Mouse (Mus musculus): ENCODE data around the gene Ppm1b.
"Not testable (repeated sequence)": the region's sequence is repeated elsewhere in the genome, so short reads cannot be mapped to it uniquely, and the experiment has no call there.

Gene Ppm1b

DNA sequence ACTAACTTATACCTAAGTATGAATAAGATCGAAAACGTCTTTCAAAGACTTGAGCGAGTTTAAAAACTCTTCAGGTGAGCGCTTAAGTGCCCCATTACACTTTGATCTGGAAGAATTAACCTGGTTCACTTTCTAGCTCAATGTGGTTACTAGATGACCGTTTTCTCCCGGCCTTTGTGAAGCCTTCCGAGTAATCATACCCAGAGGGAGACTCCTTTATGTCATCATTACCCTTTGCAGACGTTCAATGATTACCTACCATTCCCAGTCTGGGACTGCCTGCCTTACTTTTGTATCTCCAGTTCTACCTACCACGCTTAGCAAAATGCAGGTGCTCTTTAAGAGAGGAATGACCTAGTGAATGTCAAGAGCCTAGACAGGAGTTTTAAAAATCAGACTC is at the start of gene Ppm1b:
Ppm1b (plus strand) TSS at position 301 of the 400 bp plus-strand sequence.
- no peak for DNase-seq (ENCODE audit: low read depth, low spot score)

DNA sequence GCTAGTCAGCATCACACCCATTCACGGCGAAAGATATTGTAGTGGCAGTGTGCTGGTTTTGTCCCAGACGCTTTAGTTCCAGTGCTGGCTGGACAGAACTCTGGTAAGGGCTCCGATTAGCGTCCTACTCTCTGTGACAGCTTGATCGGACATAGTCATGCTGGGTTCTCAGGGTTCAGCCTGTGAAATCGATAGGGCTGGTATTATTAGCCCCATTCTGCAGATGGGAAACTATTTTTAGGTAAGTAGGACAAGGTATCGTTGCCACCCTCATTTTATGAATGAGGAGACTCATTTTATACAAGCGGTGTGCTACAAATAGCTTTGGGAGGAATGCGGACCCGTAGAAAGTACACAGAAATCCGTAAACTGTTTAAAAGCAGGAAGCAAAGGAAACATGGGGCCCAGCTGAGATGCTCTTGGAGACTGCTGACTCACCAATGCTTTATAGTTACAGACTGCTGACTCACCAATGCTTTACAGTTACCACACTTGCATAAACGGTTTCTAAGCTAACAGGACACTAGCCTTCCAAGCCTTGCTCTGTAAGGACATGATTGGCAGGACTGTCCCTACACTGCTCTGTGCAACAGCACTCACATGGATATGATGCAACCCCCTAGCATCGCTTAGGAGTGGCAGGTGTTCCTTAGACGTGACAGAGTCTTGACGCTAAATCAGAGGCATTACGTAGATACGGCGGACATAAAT is 34.7 kb upstream of the Ppm1b start:
- peak; percentile 16 for DNase-seq (ENCODE audit: low read depth, low spot score)

DNA sequence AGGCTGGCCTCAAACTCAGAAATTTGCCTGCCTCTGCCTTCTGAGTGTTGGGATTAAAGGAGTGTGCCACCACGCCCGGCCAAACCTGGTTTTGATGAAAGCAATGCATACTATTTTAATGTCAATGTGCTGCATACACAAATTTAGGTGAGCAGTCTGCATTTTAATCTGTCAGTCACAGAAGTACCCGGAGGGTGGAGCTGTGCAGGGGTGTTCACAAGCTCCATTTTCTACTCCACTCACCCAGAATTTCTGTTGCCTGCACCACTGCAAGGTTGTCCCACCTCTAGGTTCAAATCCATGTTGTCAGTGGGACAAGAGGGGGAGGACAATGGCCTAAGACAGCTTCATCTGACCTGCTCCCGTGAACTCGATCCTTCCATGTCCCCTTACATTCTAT is 31.8 kb upstream of the Ppm1b start:
- DNase-seq (ENCODE audit: low read depth, low spot score), result no peak

DNA sequence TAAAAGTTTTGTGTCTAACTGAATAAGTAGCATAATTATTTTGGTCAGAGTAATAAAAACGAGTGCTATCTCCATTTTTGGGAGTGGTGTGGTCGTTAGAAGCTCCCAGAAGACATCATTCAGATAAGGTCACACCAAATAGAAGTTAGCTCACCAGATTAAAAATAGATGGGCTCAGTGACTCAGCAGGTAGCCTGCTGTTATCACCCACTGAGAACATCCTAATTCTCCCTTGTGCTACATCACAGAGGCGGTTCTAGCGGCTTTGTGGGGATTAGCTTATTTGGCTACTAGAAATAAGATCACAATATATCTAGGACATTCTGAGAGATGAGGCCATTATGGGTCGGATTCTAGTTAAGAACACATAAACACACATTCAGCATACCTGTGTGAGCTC is 30.3 kb upstream of the Ppm1b start:
- no peak for DNase-seq (ENCODE audit: low read depth, low spot score)

DNA sequence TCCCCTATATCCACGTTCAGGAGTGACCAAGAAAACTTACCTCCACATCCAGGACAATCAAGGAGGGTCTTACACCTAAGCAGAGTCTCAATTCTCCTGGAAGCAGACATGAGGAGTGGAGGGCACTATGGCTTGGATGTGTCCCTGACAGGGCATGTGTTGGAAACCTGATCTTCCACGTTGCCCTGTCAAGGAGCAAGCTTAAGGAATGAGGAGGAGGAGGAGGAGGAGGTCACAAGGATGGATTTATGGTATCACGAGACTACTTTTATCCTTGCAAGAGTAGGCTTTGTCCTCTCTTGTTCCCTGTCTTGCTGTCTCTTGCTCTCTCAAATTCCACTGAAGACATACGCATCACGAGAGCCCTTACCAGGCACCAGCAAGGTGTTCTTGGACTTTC is 29.0 kb upstream of the Ppm1b start:
- DNase-seq (ENCODE audit: low read depth, low spot score), result no peak

DNA sequence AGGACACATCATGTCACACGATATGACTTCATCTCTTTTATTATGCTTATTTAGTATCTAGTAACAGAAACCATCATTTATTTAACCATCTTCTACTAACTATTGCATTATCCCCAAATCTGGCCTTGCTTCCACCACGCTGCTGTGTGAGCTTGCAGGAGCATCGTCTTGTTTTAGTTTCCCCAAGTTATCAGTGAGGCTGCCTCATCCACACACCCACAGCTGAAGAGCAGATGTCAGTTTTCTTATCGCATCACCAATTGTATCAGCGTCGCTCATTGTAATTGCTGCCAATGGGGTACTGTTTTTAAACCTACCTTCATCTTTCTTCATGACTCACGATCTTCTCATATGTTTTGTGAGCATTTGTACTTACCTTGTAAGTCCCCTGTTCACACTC is 23.6 kb upstream of the Ppm1b start:
- DNase-seq (ENCODE audit: low read depth, low spot score), result no peak

DNA sequence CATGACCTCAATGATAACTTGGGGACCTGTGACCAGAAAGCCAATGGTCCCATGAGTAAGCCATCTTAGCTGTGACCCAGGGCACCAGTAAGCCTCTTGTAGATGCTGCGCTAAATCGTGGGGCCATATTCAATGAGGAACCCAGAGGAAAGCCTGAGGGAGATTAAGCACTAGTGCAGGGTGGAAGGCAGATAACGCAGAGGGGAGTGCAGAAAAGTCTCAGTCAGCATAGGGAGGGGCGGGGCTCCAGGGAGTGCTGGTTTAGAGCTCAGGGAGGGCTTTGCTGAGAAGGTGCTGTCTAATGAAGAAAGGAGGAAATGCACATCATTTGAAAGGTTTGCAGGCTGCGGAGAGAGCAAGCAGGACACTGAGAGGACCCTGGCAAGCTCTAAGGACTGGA is 22.6 kb upstream of the Ppm1b start:
- DNase-seq (ENCODE audit: low read depth, low spot score), result no peak

DNA sequence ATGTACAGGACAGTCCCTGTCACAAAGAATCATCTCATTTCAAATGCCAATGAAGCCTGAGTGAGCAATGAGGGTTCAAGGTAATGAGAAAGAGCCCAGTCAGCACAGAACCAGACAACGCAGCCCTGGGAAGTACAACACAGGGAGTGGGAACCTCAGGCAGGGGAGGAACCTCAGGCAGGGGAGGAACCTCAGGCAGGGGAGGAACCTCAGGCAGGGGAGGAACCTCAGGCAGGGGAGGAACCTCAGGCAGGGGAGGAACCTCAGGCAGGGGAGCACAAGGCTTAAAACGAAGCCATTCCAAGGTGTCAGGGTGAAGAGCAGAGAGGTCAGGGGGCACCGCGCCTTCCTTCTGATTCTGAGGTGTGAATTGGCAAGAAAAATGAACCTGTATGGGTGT is 20.9 kb upstream of the Ppm1b start:
- DNase-seq (ENCODE audit: low read depth, low spot score), result not testable (repeated sequence)

DNA sequence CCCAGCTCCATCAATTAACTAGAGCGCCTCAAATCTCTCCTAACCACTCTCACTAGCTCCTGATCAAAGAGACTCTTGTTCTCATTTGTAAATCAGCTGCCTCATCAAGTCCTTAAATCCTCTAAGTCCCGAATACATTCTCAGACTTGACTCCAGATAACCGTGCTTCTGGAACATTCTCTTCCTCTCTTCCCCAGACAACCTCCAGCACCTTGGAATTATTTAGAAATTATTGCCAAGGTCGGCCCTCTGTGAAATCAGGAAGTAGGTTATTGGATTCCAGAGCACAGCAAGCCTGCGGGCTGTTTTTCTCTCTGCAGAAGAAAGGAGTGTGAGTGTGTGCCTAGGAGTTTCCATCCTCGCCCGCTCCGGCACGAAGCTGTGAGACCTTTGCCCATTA is 20.2 kb upstream of the Ppm1b start:
- no peak for DNase-seq (ENCODE audit: low read depth, low spot score)

DNA sequence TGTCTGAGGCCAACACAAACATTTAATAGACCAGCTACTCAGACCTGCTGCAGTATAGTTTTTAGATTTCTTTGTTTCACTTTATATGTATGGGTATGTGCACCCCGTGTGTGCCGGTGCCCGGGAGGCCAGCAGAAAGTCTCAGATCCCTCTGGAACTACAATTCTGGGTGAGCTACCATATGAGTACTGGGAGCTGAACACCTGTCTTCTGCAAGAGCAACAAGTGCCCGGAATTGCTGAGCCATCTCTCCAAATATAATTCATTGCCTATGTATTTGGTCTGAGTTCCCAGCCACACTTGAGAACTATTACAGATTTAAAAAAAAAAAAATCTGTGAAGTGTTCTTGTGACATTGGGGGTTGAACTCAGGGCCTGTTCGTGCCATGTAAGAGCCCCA is 19.7 kb upstream of the Ppm1b start:
- DNase-seq (ENCODE audit: low read depth, low spot score), result no peak

DNA sequence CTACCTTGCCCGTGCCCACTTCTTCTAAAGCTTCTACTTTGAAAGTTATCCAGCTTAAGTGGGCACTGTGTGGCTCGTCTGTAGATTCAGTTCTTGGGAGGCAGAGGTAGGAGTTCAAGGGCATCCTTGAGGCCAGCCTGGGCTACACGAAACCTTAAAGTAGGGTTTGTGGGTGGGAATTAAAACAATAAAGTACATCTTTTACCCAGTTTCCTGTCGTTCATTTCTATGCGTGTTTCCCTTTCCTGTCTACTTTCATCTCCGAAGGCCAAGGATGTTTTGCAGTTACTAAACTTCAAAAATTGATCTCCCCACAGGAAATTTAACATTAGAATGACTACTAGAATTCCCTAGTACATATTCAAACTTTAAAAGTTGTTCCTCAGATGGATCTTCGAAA is 19.3 kb upstream of the Ppm1b start:
- no peak for DNase-seq (ENCODE audit: low read depth, low spot score)

DNA sequence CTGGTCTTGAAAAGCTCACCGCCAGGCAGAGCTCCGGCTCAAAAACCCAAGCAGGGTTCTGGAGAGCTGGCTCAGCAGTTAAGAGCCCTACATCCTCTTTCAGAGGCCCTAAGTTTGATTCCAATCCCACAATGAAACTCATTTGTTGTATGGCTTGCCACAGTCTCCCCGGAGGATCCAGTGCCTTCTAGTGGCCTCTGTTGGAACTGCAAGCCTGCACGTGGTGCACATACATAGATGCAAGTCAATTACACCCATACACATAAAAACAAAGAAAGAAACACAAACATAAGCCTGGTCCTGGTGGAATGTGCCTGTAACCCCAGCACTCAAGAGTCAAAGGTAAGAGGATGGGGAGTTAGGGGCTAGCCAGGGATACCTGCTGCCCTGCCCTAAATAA is 18.3 kb upstream of the Ppm1b start:
- no peak for DNase-seq (ENCODE audit: low read depth, low spot score)

DNA sequence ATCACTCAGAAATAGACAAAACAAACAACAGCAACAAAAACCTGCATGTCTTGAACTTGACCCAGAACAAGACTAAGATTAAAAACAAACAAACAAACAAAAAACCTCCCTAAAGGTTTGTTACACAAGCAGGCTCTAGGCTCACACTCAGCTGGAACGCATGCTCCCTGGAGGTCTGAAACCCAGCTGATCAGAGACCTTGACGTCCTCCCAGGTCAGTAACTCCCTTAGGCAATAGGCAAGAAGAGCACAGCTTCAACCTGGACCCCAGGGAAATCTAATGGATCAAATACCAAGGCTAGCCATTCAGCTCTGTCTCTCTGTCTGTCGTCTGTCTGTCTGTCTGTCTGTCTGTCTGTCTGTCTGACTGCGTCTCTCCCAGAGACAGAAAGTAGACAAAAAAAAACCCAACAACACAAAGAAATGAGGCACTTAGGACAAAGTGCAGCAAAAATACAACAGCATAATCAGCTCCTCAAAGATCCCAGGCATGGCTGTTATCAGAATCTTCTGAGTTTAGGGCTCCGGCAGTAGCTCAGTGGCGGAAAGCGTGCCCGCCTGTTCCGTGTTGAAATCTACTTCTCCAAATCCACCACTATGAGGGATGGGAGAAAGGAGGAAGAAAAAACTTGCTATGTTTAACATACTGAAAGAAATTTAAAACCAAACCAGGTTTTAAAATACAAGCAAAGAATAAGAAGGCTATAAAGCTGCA is 16.4 kb upstream of the Ppm1b start:
- DNase-seq (ENCODE audit: low read depth, low spot score), result no peak

DNA sequence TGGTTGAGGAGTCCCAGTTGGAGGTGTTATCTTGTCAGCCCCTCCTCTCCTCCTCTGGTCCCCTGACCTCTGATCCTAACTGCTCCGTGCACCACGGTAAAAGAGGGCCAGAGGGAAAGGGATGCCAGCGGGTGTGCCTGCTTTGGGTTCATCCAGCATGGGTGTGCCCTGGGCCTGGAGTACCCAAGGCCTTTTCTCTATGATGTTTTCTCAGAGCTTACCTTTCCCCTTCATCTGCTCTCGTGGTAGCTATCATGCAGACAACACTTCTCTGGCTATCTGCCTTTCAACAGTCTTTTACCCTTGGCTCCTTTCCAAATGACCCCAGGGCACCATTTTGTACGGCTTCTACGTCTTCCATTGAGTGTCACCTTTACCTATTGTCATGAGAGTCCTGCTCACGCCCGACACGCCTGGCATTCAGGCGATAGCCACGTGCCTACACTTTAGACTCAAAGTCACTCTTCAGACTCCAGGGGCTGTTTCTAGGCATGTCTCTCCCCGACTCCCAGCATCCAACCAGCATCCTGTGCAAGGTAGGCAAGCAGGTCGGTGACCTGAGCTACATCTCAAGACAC is 15.2 kb upstream of the Ppm1b start:
- DNase-seq (ENCODE audit: low read depth, low spot score), result no peak

DNA sequence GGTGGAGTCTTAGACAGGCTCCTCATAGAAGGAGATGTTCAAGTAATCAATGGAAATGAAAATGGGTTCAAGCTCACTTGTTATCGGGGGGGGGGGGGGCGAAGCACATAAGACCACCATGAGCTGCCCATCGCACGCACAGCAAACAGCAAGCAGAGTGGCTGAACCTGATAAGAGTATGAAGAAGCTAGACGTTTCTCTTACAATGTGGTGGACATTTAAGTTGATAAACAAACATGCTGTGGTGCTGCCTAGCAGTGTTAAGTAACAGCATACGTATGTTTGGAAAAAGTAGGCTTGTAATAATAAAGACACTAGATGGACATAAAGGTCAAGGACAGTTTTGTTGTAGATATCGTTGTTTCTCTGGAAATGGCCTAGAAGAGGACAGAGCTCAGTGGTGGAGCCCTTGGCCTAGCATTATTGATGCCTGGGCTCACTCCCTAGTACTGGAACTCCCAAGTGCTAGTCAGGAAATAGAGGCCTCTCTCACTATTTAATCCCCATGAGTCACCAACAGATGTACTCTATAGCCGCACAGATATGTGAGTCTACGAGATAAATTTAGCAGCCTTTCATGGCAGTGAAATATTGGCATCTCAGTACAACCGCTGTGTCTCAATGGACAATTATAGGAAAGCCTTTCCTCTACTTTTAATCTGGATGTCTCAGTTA is 14.0 kb upstream of the Ppm1b start:
- peak; percentile 74 for DNase-seq (ENCODE audit: low read depth, low spot score)

DNA sequence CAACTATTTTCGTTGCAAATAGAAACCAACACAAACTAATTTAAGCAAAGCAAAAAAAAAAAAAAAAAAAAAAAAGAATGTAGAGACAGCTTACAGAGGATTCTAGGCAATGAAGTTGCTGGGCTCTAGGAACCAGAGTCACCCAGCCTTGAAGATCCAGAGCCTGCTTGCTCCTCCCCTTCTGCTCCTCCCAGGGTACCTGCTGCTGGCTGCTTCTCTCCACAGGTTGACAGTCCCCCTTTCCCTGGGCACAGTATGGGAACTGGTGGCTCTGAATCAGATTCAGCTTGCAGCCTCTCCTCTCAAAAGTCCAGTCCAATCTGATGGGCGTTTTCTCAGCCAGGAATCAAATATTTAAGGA is 13.5 kb upstream of the Ppm1b start:
- no peak for DNase-seq (ENCODE audit: low read depth, low spot score)

DNA sequence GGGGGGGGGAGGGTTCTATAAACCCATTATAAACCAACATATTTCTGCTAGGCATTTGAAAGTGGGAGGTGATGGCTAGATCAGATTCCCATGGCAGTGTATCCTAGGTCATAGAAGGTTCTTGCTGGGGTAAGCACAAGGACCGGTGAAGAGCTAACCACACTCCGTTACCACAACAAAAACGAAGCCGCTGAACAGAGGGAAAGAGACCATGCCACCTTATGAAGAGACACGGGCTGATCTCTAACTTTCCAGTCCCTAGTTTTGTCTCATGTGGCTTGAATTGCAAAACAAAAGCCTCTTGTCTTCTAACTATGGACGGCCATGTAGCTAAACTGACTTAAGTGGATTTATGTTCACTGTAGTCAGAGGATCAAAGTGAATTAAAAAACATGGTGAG is 12.2 kb upstream of the Ppm1b start:
- no peak for DNase-seq (ENCODE audit: low read depth, low spot score)

DNA sequence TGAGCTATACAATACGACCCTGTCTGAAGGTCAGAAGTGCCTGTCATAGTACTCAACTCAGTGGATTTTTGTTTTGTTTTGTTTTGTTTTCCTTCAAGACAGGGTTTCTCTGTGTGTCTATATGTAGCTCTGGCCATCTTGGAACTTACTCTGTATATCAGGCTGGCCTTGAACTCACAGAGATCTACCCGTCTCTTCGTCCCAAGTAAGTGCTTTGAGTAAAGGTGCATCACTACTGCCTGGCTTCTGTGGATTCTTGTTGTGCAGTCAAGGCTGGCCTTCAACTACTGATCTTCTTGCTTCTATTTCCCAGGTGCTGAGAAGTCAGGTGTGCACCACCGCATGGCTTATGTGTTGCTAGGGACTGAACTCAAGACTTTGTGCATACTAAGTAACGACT is 4.0 kb upstream of the Ppm1b start:
- no peak for DNase-seq (ENCODE audit: low read depth, low spot score)

DNA sequence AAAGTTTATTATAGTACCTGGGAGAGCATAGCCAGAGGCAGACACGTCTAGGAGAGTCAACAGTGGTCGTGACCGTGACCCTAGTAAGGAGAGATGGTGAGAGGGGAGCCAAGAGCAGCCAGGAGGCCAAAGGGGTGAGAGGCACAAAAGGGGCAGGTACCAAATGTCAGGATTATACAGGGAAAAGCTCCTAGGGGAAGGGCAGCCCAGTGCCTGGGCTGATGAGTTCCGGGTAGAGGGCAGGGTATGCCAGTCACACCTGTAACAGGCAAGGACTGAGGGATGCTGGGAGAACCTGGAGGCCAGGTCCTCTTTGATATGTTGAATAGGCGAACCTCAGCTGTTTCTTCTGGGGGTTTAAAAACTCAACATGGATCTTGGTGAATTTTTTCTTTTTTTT is 2.8 kb upstream of the Ppm1b start:
- DNase-seq (ENCODE audit: low read depth, low spot score), result no peak

DNA sequence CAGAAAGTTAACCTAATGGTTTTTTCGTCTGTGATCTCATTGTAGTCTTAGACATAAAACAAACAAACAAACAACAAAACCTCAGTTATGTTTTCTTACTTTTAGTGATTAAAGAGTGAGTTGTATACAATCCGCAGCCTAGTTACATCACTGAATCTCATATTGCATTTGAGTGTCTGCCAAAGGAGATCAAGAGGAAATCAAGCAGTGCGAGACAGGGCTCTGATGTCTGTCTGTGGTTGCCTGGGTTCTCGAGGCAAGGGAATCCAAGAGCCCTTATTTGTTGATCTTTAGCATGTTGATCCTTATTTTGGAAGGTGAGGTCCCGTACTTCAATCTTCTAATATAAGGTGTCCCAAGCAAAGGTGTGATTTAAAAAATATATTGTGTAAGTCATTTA is 1.7 kb upstream of the Ppm1b start:
- DNase-seq (ENCODE audit: low read depth, low spot score), result no peak

DNA sequence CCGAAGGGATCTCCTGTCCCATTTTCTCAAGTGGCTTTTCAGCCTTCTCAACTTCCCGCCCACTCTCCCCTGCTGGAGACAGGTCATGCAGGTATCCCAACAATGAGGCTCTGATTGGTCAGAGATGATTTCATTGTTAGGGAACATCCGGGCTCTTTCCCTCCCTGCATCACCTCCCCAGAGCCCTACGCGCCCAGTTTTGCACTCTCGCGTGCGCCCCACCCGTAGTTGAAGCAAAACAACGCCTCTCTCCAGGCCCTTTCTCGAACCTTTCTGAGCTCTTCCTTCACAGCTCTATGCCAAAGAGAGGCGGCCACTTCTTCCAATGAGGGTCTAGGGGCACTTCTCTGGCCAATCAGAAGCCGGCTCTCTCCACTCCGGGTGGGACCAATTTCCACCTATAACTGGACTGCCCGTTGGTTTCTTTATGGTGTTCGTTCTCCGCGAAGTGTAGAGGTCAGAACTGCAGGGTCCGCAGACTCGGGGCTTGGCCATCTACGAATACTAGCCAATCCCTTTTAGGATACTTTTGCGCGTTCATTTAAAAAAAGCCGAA is 468 bp downstream of the Ppm1b start:
- DNase-seq (ENCODE audit: low read depth, low spot score), result peak; percentile 97

DNA sequence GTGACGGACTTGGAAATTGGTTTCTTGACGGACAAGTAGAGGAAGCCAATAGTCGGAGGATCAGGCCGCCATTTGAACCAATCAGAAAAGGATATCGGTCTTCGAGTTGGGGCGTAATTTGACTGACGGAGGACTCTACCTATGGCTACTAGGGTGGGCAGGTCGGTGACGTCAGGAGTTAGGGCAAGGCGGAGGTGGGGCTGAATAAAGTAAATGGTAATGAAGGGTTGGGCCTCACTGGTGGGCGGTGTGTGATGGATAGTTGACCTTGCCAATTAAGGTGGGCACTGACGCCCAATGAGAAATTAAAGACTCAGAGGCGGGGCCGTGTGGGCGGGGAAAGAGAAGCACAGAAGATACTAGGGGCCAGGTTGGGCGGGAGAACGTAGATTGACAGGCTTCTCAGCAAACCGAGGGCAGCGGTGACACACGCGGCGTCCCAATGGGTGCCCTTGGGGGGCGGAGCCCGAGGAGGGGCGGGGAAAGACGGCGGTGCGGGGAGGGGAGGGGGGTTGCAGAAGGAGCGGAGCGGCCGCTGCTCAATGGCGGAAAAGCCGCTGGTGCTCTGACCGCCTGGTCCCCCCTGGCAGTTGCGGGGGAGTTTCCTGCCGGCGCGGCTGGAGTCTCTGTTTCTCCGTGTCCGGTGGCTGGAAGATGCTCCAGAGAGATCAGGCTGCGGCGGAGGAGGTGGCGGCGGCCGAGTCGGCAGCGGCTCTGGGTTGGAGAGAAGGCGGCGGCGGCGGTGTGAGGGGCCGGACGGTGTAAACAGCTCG is 1.1 kb downstream of the Ppm1b start:
- DNase-seq (ENCODE audit: low read depth, low spot score), result peak; percentile 100

Measured in telencephalon, adult 2 months (tissue).